Mouse (Mus musculus): Measurements from ENCODE around the gene Irx3.

The Irx3 gene

DNA sequence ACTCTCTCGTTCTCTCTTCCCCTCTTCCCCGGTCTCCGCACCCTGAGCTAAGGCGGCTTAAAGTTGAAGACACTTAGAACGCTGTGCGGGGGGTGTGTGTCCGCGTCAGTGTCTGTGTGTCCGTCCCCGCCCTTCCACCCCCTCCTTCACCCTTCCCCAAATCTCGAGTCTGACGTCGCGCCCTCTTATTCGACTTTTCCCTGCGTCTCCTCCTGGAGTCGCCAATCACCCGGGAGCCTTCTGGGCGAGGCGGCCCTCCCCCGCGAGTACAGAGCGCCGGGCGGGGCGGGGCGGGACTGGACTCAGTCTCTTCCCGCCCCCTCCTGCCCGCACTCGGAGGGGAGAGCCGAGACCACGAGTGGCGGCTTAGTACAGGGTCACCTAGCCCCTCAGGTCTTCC is at the start of gene Irx3:
Irx3 (minus strand) TSS at position 229 of the 400 bp plus-strand sequence.
- DNase-seq (ENCODE audit: low spot score): no peak

DNA sequence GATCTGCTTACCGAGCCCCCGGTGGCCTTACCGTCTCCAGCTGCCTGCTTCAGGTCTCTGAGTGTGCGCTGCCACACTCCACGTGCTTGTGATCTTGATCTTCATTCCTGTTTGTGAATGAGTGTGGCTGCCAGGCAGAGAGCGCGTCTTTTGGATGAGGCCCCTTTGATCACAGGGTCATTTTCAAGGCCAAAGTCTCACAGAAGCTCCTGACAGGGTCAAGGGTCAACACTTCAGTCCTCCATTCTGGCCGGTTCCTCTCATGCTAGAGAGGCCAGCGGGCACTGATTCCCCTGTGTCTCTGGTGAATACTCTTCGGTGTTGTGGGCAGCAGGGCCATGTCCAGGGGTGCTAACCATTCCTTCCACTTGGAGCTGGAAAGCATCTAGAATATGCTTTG is 49.5 kb upstream of the Irx3 start:
- DNase-seq (ENCODE audit: low spot score): no peak

DNA sequence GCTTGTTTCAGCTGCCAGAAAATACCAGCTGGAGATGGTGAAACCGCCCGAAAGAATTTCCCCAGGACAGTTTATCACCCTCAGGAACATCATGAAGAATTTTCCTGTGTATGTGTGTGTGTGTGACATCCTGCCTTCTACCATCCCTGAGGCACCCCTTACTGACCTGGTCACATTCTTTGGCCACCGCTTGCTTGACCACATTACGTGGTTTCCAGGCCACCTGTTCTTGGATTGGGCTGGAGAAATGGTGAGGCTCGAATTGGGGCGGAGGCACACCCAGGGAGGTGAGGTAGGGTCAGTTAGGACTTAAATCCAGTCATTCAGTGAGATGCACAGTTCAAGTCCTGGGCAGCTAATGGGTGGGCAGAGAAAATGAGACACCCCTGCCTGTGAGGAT is 48.1 kb upstream of the Irx3 start:
- DNase-seq (ENCODE audit: low spot score): no peak

DNA sequence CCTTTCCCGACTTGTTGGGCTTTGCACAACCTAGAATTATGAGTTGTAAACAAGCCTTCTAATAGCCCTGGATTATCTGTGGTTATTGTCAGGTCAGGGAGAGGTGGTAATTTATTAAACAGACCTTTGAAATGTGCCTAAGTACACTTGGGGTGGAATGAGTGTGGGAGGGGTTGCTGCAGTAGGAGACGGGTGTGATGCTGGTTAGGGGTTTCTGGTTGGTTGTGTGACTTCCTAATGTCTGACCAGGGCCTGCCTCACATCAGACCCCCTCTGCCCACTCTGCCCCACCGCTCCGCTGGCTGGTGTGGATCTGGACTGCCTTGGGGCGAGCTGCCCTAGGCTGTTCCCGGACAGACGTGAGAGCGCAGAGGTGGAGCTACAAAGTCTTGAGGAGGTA is 47.7 kb upstream of the Irx3 start:
- DNase-seq (ENCODE audit: low spot score): no peak

DNA sequence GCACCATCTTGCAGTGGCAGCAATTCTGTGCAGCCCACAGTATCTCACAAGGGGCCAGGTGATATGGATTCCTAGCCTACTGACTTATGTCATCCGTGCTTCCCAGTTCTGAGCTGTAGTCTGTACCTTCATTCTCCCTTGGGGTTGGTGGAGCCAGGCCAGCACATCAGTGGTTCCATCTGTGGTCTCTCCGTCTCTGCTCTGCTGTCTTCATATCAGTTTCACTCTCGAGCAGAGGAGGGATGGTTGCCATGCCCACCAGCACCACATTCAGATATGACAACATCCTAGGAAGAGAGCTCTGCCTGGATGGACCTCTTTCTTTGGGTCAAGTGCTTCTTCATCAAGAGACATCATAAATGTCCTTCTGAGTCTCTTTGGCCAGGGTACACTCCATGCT is 43.8 kb upstream of the Irx3 start:
- DNase-seq (ENCODE audit: low spot score): no peak

DNA sequence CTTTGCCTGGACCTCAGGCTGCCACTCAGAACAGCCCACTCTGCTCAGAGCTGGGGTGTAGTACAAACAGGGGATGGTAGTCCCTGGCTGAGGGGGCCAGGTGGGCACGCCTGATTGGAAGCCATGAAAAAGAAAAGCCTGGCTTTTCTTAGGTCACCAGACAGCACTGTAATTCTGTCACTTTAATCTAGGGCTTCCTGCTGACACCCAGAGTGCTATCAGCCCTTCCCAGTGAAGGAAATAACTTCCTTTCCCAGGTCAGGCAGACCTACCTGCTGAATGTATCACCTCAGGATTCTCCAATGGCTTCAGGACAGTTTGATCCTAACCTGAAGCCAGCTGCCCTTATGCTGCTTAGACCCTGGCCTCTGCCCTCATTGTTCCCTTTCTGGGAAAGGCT is 35.3 kb upstream of the Irx3 start:
- DNase-seq (ENCODE audit: low spot score): no peak

DNA sequence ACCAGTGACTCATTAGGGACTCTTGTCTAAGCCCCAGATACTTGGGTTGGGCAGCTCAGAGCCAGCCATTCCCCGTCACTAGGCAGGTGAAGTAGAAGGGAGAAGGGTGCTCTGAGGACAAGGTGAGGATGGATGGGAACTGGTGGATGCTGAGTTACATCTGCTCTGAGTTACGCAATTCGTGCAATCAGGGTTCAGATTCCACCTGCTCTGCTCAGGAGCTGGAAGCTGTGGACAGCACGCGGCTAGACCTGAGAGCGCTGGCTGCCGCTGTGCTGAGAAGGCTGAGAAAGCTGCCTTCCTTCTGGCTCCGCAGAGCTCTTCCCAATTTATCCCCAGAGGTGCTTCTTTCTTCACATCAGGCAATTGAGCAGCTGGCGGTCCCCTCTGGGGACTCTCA is 34.8 kb upstream of the Irx3 start:
- no peak for DNase-seq (ENCODE audit: low spot score)

DNA sequence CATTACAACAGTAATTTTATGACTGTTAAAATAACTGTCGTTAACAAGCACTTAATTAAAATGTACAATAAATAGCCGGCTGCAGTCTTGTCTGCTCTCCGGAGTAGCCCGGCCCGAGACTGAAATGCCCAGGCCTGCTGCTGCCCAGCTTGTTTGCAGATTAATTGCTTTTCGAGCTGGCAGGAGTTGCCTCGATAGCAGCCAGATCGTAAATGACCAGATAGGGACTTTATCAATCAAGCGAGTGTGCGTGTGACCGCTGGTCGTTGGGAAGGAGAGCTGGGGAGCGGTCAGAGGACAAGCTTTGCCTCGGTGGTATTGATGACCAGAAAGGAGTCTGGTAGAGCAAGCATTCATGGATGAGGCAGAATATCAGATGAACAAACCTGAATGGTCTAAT is 25.8 kb upstream of the Irx3 start:
- DNase-seq (ENCODE audit: low spot score): no peak

DNA sequence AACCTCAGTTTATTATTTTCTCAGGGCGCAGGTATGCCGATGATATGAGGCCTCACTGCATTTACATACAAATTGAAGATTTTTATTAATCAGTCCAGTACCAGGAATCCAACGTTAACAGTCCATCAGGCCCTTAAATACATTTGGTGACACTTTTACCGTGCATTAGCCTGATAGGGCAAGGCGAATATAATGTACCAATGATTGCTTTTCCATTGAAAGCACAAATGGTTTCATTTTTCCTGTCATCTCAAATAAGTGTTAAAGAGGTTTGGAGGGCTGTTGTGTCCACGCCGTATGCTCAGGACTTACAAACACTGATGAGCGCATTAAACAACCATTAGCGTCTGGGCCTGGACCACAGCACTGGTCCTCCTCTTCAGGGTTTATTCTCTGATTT is 25.3 kb upstream of the Irx3 start:
- DNase-seq (ENCODE audit: low spot score): no peak

DNA sequence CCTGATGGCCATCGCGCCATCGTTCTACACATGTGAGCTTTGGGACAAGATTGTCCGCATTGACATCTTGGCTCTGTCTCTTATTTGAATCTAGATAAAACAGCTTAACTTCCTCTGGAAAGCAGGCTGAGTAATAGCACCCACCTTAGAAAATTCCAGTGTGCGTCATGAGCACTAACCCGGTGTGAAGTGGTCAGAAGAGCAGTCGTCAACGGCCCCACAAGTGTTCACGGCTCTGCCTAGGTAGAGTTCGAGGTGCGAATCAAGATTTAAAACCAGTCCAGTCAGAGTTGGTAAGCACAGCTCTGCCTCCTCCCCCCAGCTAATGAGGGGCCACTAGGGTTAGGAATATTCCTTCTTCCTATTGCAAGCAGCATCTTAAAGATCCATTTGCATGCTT is 21.5 kb upstream of the Irx3 start:
- no peak for DNase-seq (ENCODE audit: low spot score)

DNA sequence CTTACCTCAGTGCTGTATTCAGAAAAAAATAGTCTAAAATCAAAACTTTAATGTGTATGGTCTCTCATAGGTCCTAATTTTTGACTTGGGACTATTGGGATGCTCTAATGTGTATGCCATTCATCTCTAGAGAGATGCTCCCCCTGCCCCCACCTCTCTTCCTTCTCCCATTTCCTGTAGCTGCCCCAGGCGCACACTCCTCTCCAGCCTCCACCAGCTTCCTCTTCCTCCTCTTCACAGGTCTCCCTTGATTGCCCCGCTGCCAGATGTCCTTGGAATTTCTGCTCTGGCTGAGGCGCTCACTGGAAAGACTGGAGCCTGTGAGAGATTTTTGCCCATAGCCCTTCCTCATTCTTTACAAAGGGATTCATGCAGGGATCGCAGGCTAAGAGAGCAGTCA is 20.9 kb upstream of the Irx3 start:
- DNase-seq (ENCODE audit: low spot score): no peak

DNA sequence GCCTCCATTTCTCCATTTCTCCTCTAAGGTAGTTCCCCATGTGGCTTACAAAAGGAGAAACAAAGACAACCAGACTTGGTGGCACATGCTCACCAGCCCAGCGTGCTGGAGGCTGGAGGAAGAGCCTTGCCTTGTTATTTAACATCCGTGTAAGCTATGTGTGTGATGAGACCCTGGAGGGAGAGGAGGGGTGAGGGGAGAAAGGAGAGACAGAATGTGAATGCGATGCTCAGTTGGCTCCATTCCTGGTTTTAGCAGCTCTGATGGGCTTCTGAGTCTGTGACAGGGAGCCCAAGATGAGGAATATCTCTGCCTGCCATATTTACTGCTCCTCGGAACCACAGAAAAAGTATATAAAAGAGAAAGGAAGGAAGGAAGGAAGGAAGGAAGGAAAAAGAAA is 20.1 kb upstream of the Irx3 start:
- no peak for DNase-seq (ENCODE audit: low spot score)

DNA sequence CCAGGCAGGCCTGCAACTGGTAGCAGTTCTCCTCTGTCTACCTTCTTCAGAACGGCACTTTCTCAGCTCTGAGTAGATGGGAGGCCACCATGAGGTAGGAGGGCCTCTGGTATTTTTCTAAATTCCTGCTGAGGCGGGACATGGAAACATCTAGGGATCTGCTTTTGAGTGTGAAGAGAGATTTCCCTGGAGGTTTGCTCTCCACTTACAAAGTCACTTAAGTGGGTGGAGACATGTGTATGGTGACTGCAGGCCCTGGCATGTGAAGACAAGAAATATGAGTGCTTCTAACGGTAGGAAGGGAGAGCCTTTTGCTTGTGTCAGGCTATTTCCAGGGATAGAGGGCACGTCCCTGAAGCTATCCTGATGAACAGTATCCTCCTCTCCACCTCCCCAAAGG is 17.9 kb upstream of the Irx3 start:
- no peak for DNase-seq (ENCODE audit: low spot score)

DNA sequence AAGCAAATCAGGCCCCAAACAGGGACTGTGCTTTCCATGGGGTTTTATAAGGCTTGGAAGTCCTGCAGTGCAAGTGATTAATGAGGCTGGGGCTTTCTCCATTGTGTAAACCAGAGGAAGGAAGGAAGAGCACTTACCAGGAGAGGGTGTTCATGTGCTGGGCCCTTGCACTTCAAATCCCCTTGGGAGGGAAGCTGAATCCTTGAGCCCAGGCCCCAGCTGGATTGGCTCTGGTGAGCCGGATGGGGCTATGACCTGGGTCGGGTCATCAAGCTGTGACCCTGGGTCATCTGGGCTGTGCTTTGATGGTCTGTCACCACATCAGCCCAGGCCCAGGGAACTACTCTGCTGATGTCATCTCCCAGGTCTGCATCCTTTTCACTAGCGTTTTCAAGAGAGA is 16.9 kb upstream of the Irx3 start:
- no peak for DNase-seq (ENCODE audit: low spot score)

DNA sequence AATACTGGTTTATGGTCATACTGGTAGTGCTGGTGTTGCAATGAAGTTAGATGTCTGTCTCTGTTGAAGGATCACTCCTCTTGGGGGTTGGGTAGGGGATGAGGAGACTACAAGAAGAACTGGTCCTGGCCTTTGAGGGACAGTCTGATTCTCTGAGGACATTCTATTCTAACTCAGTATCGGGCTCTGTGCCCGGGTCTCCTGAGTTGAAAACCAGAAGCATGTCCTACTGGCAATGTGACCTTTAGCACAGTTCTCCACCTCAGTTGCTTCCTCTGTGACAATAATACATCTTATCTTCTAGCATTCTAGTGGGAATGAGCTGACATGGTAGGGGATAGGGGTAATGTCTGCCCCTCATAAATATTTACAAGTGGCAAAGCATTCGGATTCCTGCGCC is 12.2 kb upstream of the Irx3 start:
- DNase-seq (ENCODE audit: low spot score): no peak

DNA sequence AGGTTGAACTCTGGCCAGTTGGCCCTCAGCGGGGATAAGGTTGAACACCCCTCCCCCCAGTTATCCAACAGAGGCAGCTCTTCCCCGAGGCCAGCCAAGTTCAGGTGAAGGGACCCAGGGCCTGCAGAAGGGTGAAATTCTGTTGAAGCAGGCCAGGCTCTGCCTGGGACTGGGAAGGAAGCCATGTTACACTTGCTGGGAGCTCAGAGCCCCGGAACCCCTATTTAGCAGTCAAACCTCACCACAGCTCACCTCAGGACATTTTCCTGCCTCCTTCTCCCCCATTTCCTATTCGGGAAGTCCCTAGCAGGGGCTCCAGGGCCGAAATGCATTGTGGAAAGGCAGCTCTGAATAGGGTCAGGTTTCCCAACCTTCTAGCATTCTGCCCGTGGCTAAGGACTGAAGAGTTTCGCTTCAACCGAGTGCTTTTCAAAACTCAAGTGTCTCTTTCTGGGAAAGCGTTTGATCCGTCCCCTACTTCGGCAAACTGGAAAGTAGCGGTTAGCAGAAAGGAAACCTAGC is 4.9 kb upstream of the Irx3 start:
- DNase-seq (ENCODE audit: low spot score): no peak

DNA sequence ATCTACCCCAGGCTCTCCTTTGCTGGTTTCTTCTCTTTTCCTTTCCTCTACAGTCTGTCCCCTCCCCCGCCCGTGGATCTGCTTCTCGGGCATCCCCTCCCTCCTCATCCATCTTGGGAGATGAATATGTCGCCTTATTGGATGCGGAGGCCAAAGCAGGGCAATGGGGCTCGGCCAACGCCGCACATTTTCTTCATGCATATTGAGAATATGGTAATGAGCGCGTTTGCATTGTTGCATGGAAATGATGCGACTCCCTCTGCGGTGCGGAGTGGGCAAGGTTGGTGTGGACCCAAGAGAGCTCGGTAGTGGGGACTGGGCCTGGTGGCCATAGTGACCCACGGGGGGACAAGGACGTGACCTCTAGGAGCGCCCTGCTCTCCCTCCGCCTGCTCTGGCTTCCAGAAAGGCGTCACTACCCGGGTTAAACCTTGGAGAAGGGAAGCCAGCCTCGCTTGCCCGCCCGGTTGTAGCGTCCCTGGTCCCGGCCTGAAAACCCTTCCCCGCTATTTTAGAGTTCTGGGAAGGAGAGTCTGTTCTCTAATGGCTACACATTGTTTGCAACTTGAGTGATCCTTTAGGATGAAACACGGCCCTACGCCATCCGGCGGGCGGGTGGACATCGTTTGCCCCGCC is 4.3 kb upstream of the Irx3 start:
- DNase-seq (ENCODE audit: low spot score): no peak

DNA sequence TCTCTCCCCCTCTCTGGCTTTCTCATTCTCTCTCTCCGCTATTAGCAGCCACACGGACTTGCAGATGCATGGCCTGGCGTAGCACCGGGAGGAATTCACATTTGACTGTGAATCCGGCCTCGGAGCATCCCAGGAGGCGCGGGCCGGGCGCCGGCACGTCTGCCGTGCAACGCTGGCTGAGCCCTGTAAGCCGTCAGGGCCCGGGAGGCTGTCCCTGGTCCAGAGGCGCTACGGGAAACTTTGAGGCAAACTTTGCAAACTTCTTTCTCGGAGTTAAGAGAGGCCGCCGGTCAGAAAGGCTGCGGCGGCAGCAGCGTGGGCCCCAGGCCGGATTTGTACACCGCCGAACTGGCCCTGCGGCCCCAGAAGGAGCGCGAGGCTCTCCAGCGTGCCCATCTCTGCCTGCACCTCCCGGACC is 3.4 kb upstream of the Irx3 start:
- DNase-seq (ENCODE audit: low spot score): no peak

DNA sequence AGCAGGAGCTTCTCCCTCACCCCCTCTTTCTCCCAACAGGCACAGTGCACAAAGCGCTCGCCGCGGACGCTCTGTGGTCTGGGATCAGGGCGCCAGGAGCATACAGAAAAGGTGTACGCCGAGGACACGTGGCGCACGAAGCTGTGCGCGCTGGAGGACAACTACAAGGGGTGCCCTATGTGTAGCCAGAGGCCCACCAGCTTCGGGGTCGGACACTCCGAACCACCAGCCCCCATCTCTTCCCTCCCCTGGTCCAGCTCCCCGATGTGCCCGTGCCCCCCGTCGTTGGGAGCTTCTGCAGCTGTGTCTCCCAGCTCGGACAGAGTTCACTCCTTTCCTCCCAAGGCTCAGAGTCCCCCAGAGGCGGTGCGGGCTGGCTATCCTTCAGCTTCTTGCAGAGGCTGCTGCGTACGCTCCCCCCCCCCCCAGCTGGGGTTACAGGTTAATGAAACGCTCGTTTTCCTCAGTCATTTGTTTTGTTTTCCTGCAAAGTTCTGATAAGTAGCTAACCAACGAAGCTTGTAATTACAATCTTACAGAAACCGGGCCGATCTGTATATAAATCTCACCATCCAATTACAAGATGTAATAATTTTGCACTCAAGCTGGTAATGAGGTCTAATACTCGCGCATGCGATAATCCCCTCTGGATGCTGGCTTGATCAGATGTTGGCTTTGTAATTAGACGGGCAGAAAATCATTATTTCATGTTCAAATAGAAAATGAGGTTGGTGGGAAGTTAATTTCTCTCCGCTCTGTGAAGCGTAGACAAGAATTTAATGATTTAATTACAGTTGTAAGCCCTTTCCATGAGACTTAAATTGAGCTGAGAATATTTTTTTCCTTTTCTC is 2.8 kb upstream of the Irx3 start:
- no peak for DNase-seq (ENCODE audit: low spot score)

DNA sequence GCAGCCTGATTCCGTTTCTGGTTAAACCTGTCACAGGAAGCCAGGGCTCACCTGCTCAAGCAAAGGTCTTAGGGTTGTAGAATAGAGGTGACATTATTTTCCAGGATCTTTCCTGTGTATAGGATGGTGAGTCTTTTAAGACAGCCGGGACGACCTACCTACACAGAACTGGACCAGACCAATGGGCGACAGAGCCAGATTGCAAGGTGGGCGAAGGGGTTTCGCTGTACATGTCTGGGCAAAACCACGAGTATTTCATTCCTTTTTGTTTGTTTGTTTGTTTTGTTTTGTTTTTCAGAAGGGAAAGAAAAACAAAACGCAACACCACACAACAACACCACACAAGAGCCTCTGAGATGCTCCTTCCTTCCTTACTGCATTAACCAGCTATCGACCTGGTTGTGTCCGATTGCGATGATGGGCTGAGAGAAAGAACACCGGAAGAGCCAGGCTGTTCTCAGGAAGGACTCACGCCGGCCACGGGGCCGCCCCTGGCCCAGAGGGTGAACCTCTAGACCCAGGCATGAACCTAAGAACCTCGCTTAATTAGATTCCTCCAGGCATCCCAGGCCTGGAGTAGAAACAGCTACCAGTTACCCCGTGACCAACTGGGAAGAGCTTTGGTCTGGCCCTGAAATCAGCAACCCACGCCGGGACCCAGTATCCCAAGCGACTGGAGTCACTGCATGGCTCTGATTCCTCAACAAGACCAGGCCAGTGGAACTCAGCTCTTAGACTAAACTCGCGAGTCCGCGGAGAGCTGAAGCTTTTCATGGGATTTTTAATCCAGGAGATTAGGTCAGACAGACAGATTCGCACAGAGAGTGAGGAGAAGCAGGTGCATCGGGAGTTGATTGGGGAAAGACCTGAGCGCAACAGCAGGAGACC is 1.9 kb upstream of the Irx3 start:
- no peak for DNase-seq (ENCODE audit: low spot score)

DNA sequence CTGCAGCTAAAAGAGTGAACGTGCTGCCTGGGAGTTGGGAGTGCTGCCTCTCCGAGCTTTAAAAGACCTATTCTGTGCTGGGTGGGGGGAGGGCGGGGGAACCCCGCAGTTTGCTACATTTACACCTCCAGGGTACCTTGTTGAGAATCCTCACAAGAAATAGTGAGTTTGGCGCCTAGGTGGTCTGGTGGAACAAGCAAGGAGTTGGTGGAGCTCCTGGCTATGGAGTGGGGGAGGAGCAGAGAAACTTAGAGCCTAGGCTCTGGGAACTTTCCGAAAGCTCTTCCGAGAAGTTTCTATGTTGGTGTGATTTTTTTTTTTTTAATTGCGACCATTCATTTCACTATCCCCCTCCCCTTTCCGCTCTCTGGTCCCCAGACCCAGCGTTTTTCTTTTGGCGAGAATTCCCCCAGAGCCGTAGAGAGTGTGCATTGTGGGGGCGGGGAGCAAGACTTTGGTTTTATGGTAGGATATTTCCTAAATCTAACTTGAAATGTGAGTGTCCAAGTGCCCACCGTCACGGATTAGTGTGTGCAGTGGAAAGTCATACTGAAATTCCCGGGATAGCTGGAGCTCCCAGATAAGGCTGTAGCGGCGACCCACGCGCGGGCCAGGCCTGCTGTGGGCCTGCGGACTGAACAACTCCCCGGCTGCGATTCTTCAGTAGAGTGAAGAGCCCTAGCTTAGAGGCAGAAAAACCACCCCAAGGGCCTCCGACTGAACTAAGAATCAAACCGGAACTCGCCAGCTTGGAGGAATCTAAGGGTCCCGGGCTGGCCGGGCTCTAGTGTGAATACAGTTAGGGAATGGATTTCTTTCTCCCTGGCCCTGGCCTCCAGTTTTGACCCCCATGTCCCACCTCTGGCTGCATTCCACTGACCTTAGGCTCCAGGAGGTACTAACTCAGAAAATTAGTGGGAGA is 795 bp upstream of the Irx3 start:
- DNase-seq (ENCODE audit: low spot score): no peak

Measured in c-Kit-positive CD71-positive TER-119-positive erythroid progenitor cells, embryonic 14.5 days (primary cell).